Mouse (Mus musculus) liver, embryonic 14.5 days (tissue): Measurements from ENCODE around the gene C1rl.

ENCODE experiments used
- CTCF ChIP-seq: IDR thresholded peaks from 2 replicates; pipeline ENCODE4 v1.5.1; 2016; ENCODE audit warnings: antibody characterized with exemption, low read depth, control low read depth
- EP300 ChIP-seq: IDR thresholded peaks from 2 replicates; pipeline ENCODE4 v1.6.1; 2016; ENCODE audit warnings: antibody characterized with exemption, low read depth

DNA sequence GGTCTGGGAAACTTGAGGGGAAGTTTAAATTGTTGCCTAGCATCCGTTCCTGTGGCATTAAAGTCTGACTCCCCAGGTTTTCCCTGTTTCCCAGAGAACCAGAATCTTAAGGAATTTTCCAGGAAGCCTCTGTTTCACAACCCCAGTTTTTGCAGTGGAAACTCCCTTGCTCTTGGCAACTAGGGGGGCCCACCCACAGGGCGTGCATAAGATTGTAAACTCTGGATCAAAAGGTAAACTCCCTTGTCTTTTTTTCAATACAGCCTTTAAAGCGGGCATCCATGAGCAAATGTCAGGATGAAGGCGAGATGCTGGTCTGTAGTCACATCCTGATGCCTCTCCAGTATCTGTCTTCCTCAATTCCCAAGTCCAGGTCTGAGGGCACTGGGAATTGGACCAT lies 8.6 kb downstream of the C1rl start:
- no peak for TF ChIP-seq EP300
- no peak for TF ChIP-seq CTCF
